Mouse (Mus musculus) olfactory bulb, adult 2 months (tissue): ENCODE results near the gene Siah3.

Experiments
- CTCF ChIP-seq: fragments of 200-500 bp; IDR thresholded peaks from 2 replicates; pipeline ENCODE4 v1.5.1; 2012; ENCODE audit warnings: low read depth, mild to moderate bottlenecking, low read length, moderate library complexity; ENCODE audit not compliant: insufficient read depth
- POLR2A ChIP-seq: fragments of 200-500 bp; IDR thresholded peaks from 2 replicates; pipeline ENCODE4 v1.6.1; 2012; ENCODE audit warnings: mild to moderate bottlenecking, low read depth, low read length, moderate library complexity; ENCODE audit not compliant: insufficient read depth

DNA sequence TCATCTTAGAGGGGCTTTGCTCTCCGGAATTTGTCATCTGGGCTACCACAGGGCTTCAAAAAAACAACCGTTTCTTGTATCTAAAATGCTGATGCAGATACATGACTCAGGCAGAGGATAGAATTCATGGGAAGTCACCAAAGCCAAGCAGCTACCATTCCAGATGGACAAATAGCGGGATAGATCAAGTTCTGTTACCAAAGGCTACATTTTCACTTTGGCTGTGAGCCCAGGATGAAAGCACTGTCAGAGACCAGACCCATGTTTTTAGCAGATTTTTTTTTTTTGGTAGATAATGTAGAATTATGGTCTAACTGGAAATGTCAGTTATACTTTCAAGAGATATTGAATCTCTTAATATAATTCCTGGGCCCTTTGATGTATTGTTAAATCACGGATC lies 7.4 kb downstream of the Siah3 start:
- TF ChIP-seq CTCF (no peak), POLR2A (no peak)
